Mouse (Mus musculus) natural killer cell, adult 2 months (primary cell): Measurements from ENCODE around the gene Gm20441.
"Not testable (repeated sequence)": the region's sequence is repeated elsewhere in the genome, so short reads cannot be mapped to it uniquely, and the experiment has no call there.

ENCODE experiments used
- DNase-seq, 2 experiments: peaks; one replicate each; pipeline ENCODE4 v3.0.0; 2022; ENCODE audit warnings: low spot score in 2 of 2

The Gm20441 gene

DNA sequence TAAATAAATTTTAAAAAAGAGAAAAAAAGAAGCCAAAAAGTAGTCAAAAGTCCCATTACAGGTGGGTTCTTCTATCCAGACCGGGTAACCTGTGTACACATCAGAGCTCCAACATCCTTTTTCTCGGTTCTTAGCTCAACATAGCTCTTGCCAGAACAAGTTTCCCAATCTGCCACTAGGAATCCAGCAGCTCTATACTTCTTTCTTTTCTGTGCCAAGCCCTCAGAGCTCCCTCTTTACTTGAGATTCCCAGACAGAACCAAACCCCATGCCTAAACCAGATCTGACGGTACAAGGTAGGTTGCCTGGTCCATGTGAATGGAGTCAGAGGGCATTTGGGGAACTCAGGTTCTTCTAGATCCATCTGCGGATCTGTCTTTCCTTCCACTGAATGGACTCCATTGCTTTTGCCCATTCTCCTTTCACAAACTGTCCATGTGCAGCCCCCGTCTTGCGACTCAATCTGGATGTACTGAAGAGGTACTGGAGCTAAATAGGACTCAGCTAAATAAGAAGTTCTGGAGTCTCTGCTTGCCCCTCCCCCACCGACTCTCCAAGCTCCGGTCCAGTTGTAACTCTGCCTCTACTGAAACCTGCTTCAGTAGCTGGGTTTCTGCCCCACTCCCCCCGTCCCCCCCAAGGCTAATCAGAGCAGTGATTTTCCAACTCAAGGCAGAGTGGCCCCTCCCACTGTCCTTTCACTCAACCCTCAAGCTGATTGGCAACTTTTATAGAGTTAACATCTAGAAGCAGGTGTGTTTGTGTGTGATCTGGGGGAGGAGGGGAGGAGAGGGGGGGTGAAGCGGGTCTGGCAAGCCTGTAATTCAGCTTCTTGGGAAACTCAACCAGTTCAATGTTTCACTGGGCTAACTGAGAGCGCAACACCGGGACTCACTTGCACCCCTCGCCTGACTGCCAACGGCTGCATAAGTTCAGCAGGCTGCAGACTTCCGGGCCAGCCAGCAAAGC, 1.3 kb downstream of the Gm20441 start:
- no peak for DNase-seq

DNA sequence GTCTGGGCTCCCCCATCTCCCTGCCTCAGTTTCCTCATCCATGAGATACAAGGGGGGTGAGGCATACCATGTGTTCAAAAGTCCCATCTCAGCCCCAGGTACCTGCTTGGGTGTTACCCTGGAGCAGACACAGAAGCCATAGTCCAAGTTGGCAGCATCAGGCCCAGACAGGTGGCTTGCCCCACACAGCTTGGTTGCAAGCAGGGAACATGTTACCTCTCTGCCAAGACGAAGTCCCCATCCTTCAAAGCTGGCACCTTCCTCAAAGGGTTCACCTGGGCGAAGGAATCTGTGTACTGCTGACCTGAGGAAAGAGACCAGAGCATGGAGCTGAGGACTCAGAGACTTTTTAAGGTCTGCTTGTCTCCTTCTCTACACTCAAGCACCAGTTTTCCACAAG, 2.9 kb downstream of the Gm20441 start:
- no peak for DNase-seq

DNA sequence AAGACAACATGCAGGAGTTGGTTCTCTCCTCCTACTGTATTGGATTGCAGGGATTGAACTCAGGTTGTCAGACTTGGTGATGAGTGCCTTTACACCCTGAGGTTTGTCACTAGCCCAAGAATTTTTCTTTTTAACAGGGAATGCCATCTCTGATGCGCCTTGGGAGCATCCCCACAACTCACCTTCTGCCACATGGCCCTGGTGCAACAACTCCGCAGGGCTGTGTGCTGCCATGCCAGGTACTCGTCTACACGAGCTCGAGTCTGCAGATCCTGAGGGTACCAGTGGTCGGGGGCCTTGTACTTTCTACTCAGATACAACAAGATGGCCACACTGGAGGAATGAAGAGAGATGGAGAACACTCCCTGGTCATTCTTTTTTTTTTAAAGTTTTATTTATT, 4.2 kb downstream of the Gm20441 start:
- DNase-seq: no peak

DNA sequence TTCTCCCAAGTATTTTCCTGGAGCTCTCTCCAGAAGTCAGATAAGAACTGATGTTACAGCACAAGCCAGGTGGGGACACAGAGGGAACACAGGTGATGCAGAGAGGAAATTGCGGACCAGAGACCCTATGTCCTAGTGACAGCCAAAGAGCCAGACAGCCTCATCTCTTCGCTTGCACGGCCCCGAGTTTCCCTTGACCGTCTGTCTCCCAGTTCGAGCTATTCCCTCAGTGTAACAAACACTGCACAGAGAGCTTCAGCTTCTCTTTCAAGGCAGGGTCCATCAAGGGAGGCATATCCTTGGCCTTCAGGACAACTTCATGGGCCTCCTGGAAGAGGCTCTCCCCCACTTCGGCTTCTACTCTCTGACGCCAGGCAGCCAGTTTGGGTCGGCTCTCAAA, 6.2 kb downstream of the Gm20441 start:
- no peak for DNase-seq

DNA sequence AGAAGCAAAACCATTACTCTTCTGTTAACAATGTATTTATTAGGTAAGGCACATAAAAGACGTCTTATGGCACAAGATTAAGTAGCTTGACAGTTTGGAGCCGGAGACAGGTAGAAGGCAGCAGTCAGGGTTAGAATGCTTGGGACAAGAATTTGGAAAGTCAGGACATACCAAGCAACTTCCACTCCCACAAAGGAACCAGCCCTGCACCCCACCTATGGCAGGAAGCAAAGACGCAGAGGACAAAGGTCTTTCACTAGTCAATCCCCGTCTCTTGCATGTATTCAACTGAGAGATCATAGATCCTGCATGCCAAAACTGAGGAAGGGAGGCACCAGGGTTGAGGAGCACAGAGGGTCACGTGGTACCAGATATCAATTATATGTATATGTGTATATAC, 6.7 kb downstream of the Gm20441 start:
- no peak for DNase-seq

DNA sequence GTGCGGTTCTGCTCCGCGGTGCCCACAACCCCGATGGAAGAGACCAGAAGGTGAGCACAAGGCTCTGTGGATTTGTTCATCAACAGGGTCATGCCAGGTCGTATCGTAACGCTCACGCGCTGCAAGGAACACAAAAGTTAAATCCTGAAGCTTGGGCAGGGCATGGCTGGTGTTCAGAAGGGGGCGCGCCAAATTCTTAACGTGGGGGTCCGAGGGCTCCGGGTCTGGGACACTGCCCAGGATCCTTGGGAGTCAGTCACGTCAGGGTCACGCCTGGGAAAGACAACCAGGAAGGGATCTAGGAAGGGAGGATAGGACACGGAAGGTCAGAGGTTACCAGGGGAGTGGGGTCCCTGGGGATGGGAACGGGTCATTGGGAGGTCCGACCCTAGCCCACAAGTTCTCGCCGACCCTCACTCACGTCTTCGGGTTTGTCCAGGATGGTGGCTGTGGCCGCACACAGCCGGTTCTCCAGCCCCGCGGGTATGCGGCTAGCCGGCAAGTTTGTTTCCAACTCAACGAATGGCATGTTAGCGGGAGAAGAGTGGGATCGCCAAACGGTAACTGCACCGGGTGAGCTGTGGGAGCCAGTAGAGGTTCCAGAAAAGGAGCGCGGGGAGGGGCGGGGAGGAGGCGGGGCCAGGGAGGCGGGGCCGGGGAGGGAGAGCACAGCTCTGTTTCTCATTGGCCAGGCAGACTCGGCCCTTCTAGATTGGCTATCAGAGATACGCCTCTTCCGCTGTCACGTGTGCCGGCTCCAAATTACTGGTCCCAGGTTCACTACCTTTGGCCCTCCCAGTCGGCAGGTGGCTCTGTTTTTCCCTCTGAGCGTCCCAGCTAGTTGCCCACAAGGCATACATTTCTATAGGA, 7.7 kb downstream of the Gm20441 start, which contains the start of gene Ddt:
Gene Ddt (minus strand): TSS at position 620 of the 870 bp plus-strand sequence.
- DNase-seq: peak; percentile 66 to 83

DNA sequence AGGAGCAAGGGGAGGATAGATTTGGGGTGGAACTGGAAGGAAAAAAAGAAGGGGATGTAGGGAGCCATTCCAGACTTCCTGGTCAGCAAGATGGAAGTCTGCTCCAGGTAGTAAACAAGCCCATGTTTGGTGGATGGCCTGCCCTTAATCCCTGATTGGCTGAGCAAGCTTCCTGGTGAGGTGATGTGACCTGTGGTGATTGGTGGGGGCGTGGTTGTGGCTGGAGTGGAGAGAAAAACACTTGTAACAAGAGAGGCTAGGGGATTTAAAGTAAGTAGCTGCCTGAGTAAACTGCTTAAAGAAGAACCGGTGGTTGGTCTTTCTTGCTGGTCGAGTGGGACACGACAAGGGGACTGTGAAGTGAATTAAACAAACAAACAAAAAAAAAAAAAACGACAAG, 13.0 kb downstream of the Gm20441 start:
- not testable (repeated sequence) for DNase-seq

DNA sequence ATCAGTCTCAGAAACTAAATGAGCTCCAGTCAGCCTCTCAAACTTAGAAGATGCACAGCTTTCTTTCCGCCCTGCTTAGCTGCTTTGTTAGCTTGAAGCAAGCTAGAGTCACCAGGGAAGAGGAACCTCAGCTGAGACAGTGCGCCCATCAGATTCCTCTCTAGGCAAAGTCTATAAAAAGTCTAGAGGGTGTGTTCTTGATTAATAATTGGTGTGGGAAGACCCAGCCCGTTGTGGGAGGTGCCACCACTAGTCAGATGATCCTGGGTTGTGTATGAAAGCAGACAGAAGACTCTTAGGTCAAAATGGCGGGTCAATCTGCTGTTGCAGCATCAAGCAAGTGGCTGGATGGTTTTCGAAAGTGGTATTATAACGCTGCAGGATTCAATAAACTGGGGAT, 13.9 kb downstream of the Gm20441 start:
- DNase-seq: no peak

DNA sequence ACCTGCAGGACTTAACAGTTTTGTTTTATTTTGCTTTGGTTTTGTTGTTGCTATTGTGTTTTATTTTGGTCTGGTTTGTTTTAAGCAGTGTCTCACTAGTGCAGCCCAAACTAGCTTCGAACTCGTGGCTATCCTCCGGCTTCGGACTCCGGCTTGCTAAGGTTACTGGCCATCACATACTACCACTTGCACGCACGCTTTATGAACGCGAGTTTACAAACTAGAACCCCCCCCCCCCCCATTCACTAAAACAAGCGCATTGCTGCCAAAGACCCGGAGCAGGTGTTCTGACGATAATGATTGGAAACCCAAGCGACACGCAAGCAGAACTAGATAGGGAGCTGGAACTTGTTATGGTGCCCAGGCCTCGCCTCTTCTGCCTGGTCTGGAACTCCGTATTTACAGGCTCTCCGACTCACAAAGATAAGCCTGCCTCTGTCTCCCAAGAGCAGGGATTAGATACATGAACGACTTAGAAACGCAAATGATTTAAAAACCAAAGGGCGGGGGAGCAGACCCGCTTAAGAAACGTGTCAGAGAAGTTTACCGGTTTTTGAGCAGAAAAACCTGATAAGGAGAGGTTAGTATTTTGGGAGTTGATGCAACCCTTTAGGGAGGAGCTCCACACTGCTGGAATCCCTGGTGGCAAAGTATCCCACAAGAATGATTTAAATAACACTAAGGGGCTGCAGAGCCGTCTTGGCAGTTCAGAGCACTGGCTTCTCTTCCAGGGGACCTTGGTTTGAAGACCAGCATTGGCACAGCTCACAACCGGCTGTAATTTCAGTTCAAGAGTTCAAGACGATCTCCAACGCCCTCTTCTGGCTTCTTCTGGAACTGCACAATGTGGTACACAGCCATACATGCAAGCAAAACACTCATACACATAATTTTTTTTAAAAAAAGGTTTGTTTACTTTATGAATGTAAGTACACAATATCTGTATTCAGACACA, 16.0 kb downstream of the Gm20441 start:
- peak; percentile 76 to 82 for DNase-seq

DNA sequence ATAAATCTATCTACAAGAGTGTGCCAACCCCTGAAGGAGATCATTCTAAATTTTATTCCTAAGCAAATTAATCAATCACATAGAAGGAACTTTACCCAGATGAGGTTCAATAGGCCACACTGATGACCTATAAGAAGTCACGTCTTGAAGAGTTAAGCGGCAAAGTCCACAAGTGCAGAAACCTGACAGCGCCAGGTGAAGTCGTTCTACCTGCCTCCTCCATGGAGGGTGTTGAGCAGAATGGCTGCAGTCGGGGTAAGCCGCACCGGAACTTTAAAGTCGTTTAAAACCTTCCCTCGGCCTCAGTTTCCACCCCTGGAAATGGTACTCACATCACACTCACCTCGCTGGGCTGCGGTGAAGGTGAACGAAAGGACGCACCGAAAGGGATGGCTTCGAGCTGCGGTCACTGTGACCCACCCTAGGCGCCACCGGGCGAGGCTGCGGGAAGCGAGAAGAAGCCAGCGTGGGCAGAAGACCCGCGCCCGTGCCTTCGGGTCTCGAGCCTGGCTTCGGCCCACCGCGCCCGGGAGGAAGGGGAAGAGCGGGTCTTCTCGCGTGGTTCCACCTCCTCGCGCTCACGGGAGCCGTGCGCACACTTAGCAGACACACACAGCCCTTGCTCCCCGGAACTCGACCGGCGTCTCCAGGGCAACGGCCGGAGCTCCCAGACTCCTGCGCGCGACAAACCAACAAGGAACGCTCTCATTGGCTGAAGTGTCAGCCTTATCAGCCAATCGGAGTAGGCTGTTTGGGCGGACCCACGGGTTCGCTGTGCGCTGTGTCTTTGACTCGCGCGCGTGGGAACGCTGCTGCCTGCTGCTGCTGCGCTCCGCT, 16.9 kb downstream of the Gm20441 start, which contains the start of gene Cabin1:
Gene Cabin1 (minus strand): TSS at position 660 of the 837 bp plus-strand sequence.
- DNase-seq: peak; percentile 97 to 98

DNA sequence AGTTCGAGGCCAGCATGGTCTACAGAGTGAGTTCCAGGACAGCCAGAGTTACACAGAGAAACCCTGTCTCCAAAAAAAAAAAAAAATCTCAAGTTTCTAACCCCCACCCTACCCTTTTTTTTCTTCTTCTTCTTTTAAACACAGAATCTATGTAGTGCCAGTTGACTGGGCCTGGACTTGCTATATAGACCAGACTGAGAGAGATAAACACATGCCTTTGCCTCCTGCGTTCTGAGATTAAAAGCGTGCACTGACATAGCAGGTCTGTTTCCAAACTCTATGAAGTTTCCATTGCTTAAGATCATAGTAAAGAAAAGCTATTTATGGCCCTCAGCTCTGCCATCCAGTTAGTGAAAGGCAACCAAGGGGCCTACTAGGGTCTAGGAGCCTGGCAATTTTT, 18.3 kb downstream of the Gm20441 start:
- no peak for DNase-seq

DNA sequence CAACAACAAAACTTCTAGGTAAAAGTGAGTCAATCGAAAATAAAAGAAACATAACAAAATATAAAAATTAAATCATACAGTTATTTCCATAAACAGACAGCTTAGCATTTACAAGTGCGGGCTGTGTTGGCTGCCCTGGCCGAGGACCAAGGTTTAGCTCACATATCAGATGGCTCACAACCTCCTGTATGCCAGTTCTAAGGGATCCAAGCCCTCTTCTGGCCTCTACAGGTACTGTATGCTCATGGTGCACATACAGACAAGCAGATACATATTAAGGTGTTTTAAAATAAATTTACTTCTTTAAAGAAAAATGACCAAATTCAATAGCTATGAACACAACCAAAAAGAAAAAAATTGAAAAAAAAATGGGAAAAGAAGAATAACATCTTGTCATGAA, 20.4 kb downstream of the Gm20441 start:
- DNase-seq: peak in 1 of 2 experiments; percentile 6

DNA sequence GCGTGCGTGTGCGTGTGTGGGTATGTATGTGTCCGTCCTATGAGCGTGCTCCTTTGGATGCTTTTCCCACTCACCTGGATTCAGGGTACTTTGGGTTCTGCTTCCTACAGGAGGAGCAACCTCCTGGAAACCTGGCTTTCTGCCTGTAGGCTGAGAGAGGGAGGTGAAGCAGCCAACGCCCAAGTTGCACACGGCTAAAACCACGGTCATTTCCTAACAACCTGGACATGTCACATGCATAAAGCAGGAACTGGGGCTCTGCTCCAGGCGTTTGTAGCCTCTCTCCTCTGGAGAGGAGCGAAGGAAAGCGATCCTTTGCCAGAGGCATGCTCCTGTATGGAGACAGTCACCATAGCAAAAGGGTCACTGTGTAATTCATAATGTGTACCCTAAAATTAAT, 24.0 kb downstream of the Gm20441 start:
- DNase-seq: no peak

DNA sequence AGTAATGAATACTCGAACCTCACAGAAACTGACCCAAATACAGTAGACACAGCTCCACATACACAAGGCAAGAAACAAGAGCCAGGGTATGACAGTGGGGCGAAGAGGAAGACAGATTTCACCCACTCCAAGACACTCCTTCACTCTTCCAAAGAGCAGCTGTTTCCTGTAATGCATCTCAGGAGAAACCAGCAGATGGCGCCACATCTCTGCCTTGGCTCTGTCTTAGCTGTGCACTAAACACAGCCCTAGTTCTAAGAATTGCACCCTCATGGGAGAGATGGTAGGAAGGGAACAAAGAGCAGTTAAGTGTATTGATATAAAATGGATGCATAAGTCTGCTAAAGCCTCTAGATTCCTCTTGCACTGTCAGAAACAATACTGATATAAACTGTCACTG, 36.7 kb downstream of the Gm20441 start:
- DNase-seq: peak; percentile 57 to 77

DNA sequence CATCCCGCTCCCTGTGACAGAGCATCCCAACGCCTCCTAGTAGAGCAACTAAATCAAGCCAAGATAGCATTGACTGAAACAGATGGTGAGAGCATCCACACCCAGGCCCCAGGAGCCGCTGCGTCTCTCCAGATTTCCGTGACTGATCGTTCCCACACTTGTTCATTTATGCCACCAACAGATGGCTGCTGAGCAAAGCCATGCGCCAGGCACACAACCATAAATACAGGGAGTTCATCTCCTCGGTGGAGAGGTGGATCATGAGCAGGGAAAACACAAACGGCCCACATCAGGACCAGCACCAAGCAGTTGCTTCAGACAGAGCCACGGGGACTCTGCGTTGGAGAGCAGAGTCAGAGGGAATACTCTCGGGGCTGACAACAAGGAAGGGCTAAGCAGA, 37.4 kb downstream of the Gm20441 start:
- DNase-seq: no peak

DNA sequence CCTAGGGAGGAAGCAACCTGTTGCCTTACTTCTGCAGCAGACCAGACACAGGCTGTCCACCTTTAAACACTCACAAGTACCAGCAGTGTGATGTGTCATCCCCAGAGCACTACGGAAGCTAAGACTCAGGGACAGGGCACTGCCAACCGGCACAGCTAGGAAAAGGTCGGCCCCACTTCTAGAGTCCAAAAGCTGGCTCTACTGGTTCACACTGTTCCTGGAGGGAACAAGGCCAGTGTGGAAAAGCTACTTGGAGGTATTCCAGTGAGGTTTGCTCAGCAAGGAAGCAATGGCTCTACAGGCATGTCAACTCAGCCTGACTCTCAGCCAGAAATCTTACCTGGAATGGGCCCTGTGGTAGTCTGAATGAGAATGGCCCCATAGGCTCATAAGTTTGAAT, 39.9 kb downstream of the Gm20441 start:
- DNase-seq: no peak

DNA sequence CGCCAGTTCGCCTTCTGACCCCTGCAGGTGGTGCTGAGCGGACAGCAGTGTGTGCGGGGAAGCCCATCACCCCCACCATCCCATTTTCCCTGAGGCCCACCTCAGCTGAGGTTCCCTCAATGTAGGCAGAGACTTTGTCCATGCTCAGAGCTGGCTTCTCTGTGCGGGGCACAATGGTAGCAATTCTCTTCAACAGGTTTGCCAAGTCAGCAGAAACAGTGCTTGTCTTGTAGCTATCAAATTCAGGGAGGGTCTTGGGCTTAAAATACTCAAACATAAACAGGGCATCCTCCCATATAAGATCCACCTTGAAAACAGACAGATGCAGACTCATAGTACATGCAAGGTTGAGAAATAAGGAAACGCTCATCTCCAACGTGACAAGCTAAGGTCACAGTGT, 55.3 kb downstream of the Gm20441 start:
- DNase-seq: no peak
